Mouse (Mus musculus): Measurements from ENCODE around the gene Gm6351. TPM values are rescaled to one million over a fixed set of nuclear protein-coding genes. Genes with fewer than 3 reads are reported as not detected.
"Not testable (repeated sequence)": the region's sequence is repeated elsewhere in the genome, so short reads cannot be mapped to it uniquely, and the experiment has no call there.

Gene Gm6351
- 3.0 and 4.0 TPM in 2 replicates for total RNA-seq (2012; rRNA removed)

DNA sequence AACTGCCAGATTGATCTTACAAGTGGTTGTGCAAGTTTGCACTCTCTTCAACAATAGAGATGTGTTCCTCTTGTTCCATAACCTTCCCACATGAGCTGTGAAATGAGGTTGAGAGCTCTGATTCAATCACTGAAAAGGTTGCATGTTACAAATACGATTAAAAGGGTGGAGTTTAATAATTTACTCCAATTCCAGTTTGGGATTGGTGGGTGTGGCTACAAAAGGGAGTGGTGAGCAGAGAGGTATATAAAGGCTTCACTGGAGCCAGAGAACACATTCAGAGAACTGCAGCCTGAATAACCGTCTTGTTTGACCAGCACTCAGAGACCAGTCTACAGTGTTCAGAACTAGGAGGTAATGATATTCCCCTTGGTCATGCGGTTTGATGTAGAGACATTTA is at the start of gene Gm6351:
Gene Gm6351, plus strand, starts transcription at position 301 of the 400 bp plus-strand sequence.
- H3K9me3 ChIP-seq (ENCODE audit: control insufficient read depth, insufficient read depth, low read depth, low read length); DNase-seq (ENCODE audit: low read depth, low spot score); H3K4me1 ChIP-seq (ENCODE audit: control insufficient read depth in 2 of 2, insufficient read depth in 2 of 2, low read length in 2 of 2, poor library complexity in 1 of 2); H3K9ac ChIP-seq (ENCODE audit: insufficient read depth, low read depth, low read length, poor library complexity, severe bottlenecking); H3K4me3 ChIP-seq (ENCODE audit: insufficient read depth in 1 of 2, low read depth in 1 of 2, low read length in 2 of 2, poor library complexity in 1 of 2, severe bottlenecking in 1 of 2); in situ Hi-C loops (cut with MboI; ENCODE audit: low sequenced_read_pairs in 2 of 2, unreplicated experiment in 2 of 2); H3K27ac ChIP-seq (ENCODE audit: insufficient read depth, low read depth, low read length, poor library complexity, severe bottlenecking); H3K36me3 ChIP-seq (ENCODE audit: control insufficient read depth, insufficient read depth, low read length, poor library complexity, severe bottlenecking): not testable (repeated sequence)

DNA sequence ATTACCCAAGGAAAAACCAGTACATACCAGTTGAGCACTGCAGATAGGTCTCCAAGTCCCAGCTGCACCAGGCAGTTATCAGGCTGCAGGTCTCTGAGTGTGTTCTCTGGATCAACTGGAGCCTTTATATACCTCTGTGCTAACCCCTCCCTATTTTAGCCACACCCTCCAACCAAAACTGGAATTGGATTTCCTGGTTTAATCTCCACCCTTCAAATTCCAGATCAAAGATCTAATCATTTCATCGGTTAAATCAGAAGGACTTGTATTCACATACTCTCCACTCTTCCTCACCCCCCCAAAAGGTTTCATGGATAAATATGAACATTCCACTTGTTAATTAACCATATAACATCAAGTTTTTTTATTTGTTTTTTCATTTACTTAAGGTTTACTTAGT is 5.7 kb upstream of the Gm6351 start, which contains the start of gene BC061212:
Gene BC061212, minus strand, starts transcription at position 101 of the 400 bp plus-strand sequence.
- in situ Hi-C loops (cut with MboI; ENCODE audit: low sequenced_read_pairs in 2 of 2, unreplicated experiment in 2 of 2); H3K9ac ChIP-seq (ENCODE audit: insufficient read depth, low read depth, low read length, poor library complexity, severe bottlenecking); H3K4me3 ChIP-seq (ENCODE audit: insufficient read depth in 1 of 2, low read depth in 1 of 2, low read length in 2 of 2, poor library complexity in 1 of 2, severe bottlenecking in 1 of 2); DNase-seq (ENCODE audit: low read depth, low spot score); H3K4me1 ChIP-seq (ENCODE audit: control insufficient read depth in 2 of 2, insufficient read depth in 2 of 2, low read length in 2 of 2, poor library complexity in 1 of 2); H3K36me3 ChIP-seq (ENCODE audit: control insufficient read depth, insufficient read depth, low read length, poor library complexity, severe bottlenecking); H3K9me3 ChIP-seq (ENCODE audit: control insufficient read depth, insufficient read depth, low read depth, low read length); H3K27ac ChIP-seq (ENCODE audit: insufficient read depth, low read depth, low read length, poor library complexity, severe bottlenecking): not testable (repeated sequence)

Other genes starting within 250 kb of the Gm6351 start
- gene Gm7792, start 232.6 kb upstream of the Gm6351 start, total RNA-seq (2012; rRNA removed) = not detected in 2 replicates
- 2.4 and 2.7 TPM in 2 replicates for gene Gm16429, start 147.3 kb upstream of the Gm6351 start, total RNA-seq (2012; rRNA removed)
- gene BC061212, start 5.8 kb upstream of the Gm6351 start, total RNA-seq (2012; rRNA removed) = 1.0 and 1.3 TPM in 2 replicates
- gene Gm3106, start 141.6 kb downstream of the Gm6351 start, total RNA-seq (2012; rRNA removed) = not detected in 2 replicates
- not detected in 2 replicates for gene A430089I19Rik, start 230.4 kb downstream of the Gm6351 start, total RNA-seq (2012; rRNA removed)
- 1.1 and 3.0 TPM in 2 replicates for gene Gm6502, start 238.1 kb downstream of the Gm6351 start, total RNA-seq (2012; rRNA removed)